Mouse (Mus musculus): Measurements from ENCODE around the gene Hp1bp3. TPM values are rescaled to one million over a fixed set of nuclear protein-coding genes. Genes with fewer than 3 reads are reported as not detected.

Gene Hp1bp3
- polyA plus RNA-seq, 1 experiment from 2014 or later: 197 TPM

- 95% methylated on average over 7 of the region's 7 CpGs for WGBS
- no peak overlapping the region for H3K9ac ChIP-seq (replicated peaks; ENCODE audit: low read depth, low read length)
Observed at GRCm38 (mm10) chr4:138185961-138186360, 30.1 kb upstream of the Hp1bp3 start.

GRCm38 (mm10) chr4:138187995-138188394 is 28.1 kb upstream of the Hp1bp3 start:
- Histone ChIP-seq H3K4me2 (ENCODE audit: low read depth, low read length) (no peak overlapping the region), H3K4me3 (ENCODE audit: low read depth, low read length) (no peak overlapping the region), H3K9me3 (ENCODE audit: control insufficient read depth, low read length) (no peaks in the 10 kb centered on the region), H3K27ac (ENCODE audit: low read depth, low read length) (no peak overlapping the region), H3K27me3 (ENCODE audit: control insufficient read depth, insufficient read depth, low read length) (no peaks in the 10 kb centered on the region), H3K36me3 (ENCODE audit: control insufficient read depth, insufficient read depth, low read length) (peaks cover 79% of the 10 kb centered on the region), H3K9ac (replicated peaks; ENCODE audit: low read depth, low read length) (no peak overlapping the region), H3K4me1 (ENCODE audit: control insufficient read depth, insufficient read depth, low read length) (no peaks in the 10 kb centered on the region)
- no peak for ATAC-seq (ENCODE audit: low read depth)
- 86% methylated on average over 7 of the region's 7 CpGs for WGBS

More at GRCm38 (mm10) chr4:138185961-138186360, 30.1 kb upstream of the Hp1bp3 start:
- Histone ChIP-seq H3K4me1 (ENCODE audit: control insufficient read depth, insufficient read depth, low read length) (no peaks in the 10 kb centered on the region), H3K27me3 (ENCODE audit: control insufficient read depth, insufficient read depth, low read length) (no peaks in the 10 kb centered on the region), H3K9me3 (ENCODE audit: control insufficient read depth, low read length) (no peaks in the 10 kb centered on the region), H3K27ac (ENCODE audit: low read depth, low read length) (no peak overlapping the region), H3K4me2 (ENCODE audit: low read depth, low read length) (no peak overlapping the region), H3K4me3 (ENCODE audit: low read depth, low read length) (no peak overlapping the region), H3K36me3 (ENCODE audit: control insufficient read depth, insufficient read depth, low read length) (peaks cover 73% of the 10 kb centered on the region)
- no peak for ATAC-seq (ENCODE audit: low read depth)

- no peaks in the 10 kb centered on the region for H3K4me1 ChIP-seq (ENCODE audit: control insufficient read depth, insufficient read depth, low read length)
- WGBS: 92% methylated on average over 5 of the region's 5 CpGs
- no peaks in the 10 kb centered on the region for H3K9me3 ChIP-seq (ENCODE audit: control insufficient read depth, low read length)
- no peak overlapping the region for H3K4me2 ChIP-seq (ENCODE audit: low read depth, low read length)
- H3K27ac ChIP-seq (ENCODE audit: low read depth, low read length): no peak overlapping the region
- H3K9ac ChIP-seq (replicated peaks; ENCODE audit: low read depth, low read length): no peak overlapping the region
- H3K36me3 ChIP-seq (ENCODE audit: control insufficient read depth, insufficient read depth, low read length): peaks cover 78% of the 10 kb centered on the region
- no peak for ATAC-seq (ENCODE audit: low read depth)
- H3K4me3 ChIP-seq (ENCODE audit: low read depth, low read length): no peak overlapping the region
- no peaks in the 10 kb centered on the region for H3K27me3 ChIP-seq (ENCODE audit: control insufficient read depth, insufficient read depth, low read length)
Observed at GRCm38 (mm10) chr4:138192561-138192960, 23.5 kb upstream of the Hp1bp3 start.

- 96% methylated on average over 3 of the region's 3 CpGs for WGBS
- ATAC-seq (ENCODE audit: low read depth): no peak
- H3K27me3 ChIP-seq (ENCODE audit: control insufficient read depth, insufficient read depth, low read length): no peaks in the 10 kb centered on the region
- no peak overlapping the region for H3K27ac ChIP-seq (ENCODE audit: low read depth, low read length)
- H3K4me2 ChIP-seq (ENCODE audit: low read depth, low read length): no peak overlapping the region
- no peak overlapping the region for H3K9ac ChIP-seq (replicated peaks; ENCODE audit: low read depth, low read length)
- H3K4me1 ChIP-seq (ENCODE audit: control insufficient read depth, insufficient read depth, low read length): no peaks in the 10 kb centered on the region
- no peaks in the 10 kb centered on the region for H3K9me3 ChIP-seq (ENCODE audit: control insufficient read depth, low read length)
- H3K4me3 ChIP-seq (ENCODE audit: low read depth, low read length): no peak overlapping the region
- peaks cover 67% of the 10 kb centered on the region for H3K36me3 ChIP-seq (ENCODE audit: control insufficient read depth, insufficient read depth, low read length)
Observed at GRCm38 (mm10) chr4:138200769-138201168, 15.3 kb upstream of the Hp1bp3 start.

GRCm38 (mm10) chr4:138201696-138202095 is 14.4 kb upstream of the Hp1bp3 start:
- H3K4me3 ChIP-seq (ENCODE audit: low read depth, low read length): no peak overlapping the region
- H3K4me2 ChIP-seq (ENCODE audit: low read depth, low read length): no peak overlapping the region
- peaks cover 61% of the 10 kb centered on the region for H3K36me3 ChIP-seq (ENCODE audit: control insufficient read depth, insufficient read depth, low read length)
- ATAC-seq (ENCODE audit: low read depth): no peak
- H3K9ac ChIP-seq (replicated peaks; ENCODE audit: low read depth, low read length): no peak overlapping the region
- no peak overlapping the region for H3K27ac ChIP-seq (ENCODE audit: low read depth, low read length)
- no peaks in the 10 kb centered on the region for H3K4me1 ChIP-seq (ENCODE audit: control insufficient read depth, insufficient read depth, low read length)
- no peaks in the 10 kb centered on the region for H3K9me3 ChIP-seq (ENCODE audit: control insufficient read depth, low read length)
- WGBS: 88% methylated on average over 9 of the region's 9 CpGs
- H3K27me3 ChIP-seq (ENCODE audit: control insufficient read depth, insufficient read depth, low read length): no peaks in the 10 kb centered on the region

GRCm38 (mm10) chr4:138210116-138210515 is 6.0 kb upstream of the Hp1bp3 start:
- Histone ChIP-seq H3K4me2 (ENCODE audit: low read depth, low read length) (no peak overlapping the region), H3K27me3 (ENCODE audit: control insufficient read depth, insufficient read depth, low read length) (no peaks in the 10 kb centered on the region), H3K9me3 (ENCODE audit: control insufficient read depth, low read length) (no peaks in the 10 kb centered on the region), H3K4me3 (ENCODE audit: low read depth, low read length) (no peak overlapping the region), H3K9ac (replicated peaks; ENCODE audit: low read depth, low read length) (no peak overlapping the region), H3K27ac (ENCODE audit: low read depth, low read length) (no peak overlapping the region), H3K4me1 (ENCODE audit: control insufficient read depth, insufficient read depth, low read length) (no peaks in the 10 kb centered on the region), H3K36me3 (ENCODE audit: control insufficient read depth, insufficient read depth, low read length) (peaks cover 17% of the 10 kb centered on the region; the same call in 1 of the 2 replicates)
- 95% methylated on average over 5 of the region's 5 CpGs for WGBS
- no peak for ATAC-seq (ENCODE audit: low read depth)

GRCm38 (mm10) chr4:138213861-138214260 is 2.2 kb upstream of the Hp1bp3 start:
- Histone ChIP-seq H3K9ac (replicated peaks; ENCODE audit: low read depth, low read length) (no peak overlapping the region), H3K9me3 (ENCODE audit: control insufficient read depth, low read length) (no peaks in the 10 kb centered on the region), H3K27ac (ENCODE audit: low read depth, low read length) (no peak overlapping the region), H3K27me3 (ENCODE audit: control insufficient read depth, insufficient read depth, low read length) (no peaks in the 10 kb centered on the region), H3K4me2 (ENCODE audit: low read depth, low read length) (no peak overlapping the region), H3K36me3 (ENCODE audit: control insufficient read depth, insufficient read depth, low read length) (peaks cover 7% of the 10 kb centered on the region; the same call in 1 of the 2 replicates), H3K4me1 (ENCODE audit: control insufficient read depth, insufficient read depth, low read length) (peaks cover 16% of the 10 kb centered on the region), H3K4me3 (ENCODE audit: low read depth, low read length) (no peak overlapping the region)
- ATAC-seq (ENCODE audit: low read depth): no peak
- 89% methylated on average over 3 of the region's 3 CpGs for WGBS

GRCm38 (mm10) chr4:138215671-138216199 is 361 bp upstream of the Hp1bp3 start:
- H3K4me2 ChIP-seq (ENCODE audit: low read depth, low read length): peak overlapping the region; percentile 53
- ATAC-seq (ENCODE audit: low read depth): no peak
- 42% methylated on average over 13 of the region's 13 CpGs for WGBS

GRCm38 (mm10) chr4:138216891-138217392 is 846 bp downstream of the Hp1bp3 start:
- peak overlapping the region; percentile 97 for H3K9ac ChIP-seq (replicated peaks; ENCODE audit: low read depth, low read length)
- peak overlapping the region; percentile 79 for H3K4me3 ChIP-seq (ENCODE audit: low read depth, low read length)
- H3K27ac ChIP-seq (ENCODE audit: low read depth, low read length): peak overlapping the region; percentile 100
- H3K36me3 ChIP-seq (ENCODE audit: control insufficient read depth, insufficient read depth, low read length): peaks cover under 1% of the 10 kb centered on the region; the same call in 1 of the 2 replicates
- no peaks in the 10 kb centered on the region for H3K9me3 ChIP-seq (ENCODE audit: control insufficient read depth, low read length)
- ATAC-seq (ENCODE audit: low read depth): peak; percentile 95
- H3K27me3 ChIP-seq (ENCODE audit: control insufficient read depth, insufficient read depth, low read length): no peaks in the 10 kb centered on the region
- peaks cover 23% of the 10 kb centered on the region for H3K4me1 ChIP-seq (ENCODE audit: control insufficient read depth, insufficient read depth, low read length)
- peak overlapping the region; percentile 66 for H3K4me2 ChIP-seq (ENCODE audit: low read depth, low read length)
- WGBS: under 1% methylated on average over 39 of the region's 68 CpGs

More at GRCm38 (mm10) chr4:138215671-138216199, 361 bp upstream of the Hp1bp3 start:
- peaks cover 23% of the 10 kb centered on the region for H3K4me1 ChIP-seq (ENCODE audit: control insufficient read depth, insufficient read depth, low read length)
- peak overlapping the region; percentile 97 for H3K9ac ChIP-seq (replicated peaks; ENCODE audit: low read depth, low read length)
- no peaks in the 10 kb centered on the region for H3K9me3 ChIP-seq (ENCODE audit: control insufficient read depth, low read length)
- H3K36me3 ChIP-seq (ENCODE audit: control insufficient read depth, insufficient read depth, low read length): no peaks in the 10 kb centered on the region
- no peaks in the 10 kb centered on the region for H3K27me3 ChIP-seq (ENCODE audit: control insufficient read depth, insufficient read depth, low read length)
- H3K4me3 ChIP-seq (ENCODE audit: low read depth, low read length): peak overlapping the region; percentile 79
- peak overlapping the region; percentile 100 for H3K27ac ChIP-seq (ENCODE audit: low read depth, low read length)

Measured in neural tube, embryonic 14.5 days (tissue).